Mouse (Mus musculus) layer of hippocampus, postnatal 25 days (tissue): Measurements from ENCODE around the gene Mrpl45. TPM values are rescaled to one million over a fixed set of nuclear protein-coding genes. Genes with fewer than 3 reads are reported as not detected.
A peak's percentile ranks its signal among the peaks of the same experiment; 100 is the strongest.
"Not testable (repeated sequence)": the region's sequence is repeated elsewhere in the genome, so short reads cannot be mapped to it uniquely, and the experiment has no call there.

Source experiments
- DNase-seq, 2 experiments: peaks; one replicate each; pipeline ENCODE4 v3.0.0; 2022; ENCODE audit warnings: mixed read lengths in 2 of 2, low spot score in 1 of 2; ENCODE audit errors: extremely low spot score in 1 of 2
- total RNA-seq, 2 experiments: library from RNA; stranded (reverse); gene quantifications; 2 replicates each; pipeline ENCODE4 v1.2.3; 2021

The Mrpl45 gene
- 10 to 100 TPM; 24.1 to 31.3 TPM for total RNA-seq

DNA sequence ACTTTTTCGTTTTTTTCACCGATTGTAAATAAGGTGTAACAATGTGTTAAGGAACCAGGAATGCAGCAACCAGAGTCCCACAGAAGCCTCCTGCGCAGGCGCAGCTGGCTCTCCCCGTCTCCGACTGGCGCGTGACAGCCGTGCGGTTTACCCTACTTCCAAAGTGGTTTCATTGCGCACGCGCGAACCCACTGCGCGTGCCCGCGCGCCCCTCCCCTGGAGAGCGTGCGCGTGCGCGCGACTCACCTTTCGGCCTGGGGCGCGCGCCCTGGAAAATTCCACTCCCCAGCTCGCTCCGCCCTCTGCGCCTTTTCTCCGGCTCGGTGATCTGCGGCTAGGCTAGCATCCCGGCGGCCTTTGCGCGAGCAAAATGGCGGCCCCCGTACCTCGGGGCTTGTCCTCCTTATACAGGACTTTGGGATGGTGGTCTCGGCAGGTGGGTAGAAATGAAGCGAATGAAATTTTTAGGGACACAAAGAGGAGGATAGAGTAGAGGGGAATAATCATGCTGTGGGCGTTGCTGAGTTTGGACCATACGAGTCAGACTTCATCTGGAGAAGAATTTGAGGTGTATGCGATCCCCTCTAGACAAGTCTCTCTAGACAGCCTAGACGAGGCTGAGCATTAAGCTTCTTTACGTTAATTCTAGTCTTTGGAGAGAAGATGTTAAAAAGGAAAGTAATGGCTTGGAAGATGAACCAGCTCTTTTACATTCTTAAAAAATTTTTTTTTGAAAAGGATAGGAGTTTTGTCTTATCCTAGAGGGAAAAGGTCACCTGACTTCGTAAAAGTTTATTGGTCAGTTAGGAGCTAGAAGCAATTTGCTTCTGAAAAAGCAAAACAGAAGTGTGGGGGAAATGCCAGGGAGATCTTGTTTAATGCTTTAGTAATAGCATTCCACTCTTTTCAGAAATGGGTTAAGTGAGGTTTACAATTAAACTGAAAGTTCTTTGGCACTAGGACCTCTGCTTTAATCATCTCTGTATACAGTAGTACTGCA, at the start of gene Mrpl45:
Gene Mrpl45 (plus strand): TSS at position 213 of the 1,000 bp plus-strand sequence.
- peak; percentile 97 to 98 for DNase-seq

DNA sequence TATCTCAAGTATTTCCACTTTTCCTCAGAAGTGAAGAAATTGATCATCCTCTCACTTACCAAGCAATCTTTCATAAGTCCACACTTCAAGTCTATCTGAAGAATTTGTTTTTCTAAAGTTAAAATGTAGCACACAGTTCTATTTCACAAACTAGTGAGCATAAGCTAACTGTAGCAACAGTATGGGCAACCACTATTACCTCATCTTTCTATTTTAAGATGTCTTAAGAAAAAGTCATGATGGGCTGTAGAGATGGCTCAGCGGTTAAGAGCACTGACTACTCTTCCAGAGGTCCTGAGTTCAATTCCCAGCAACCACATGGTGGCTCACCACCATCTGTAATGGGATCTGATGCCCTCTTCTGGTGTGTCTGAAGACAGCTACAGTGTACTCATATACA, 49.0 kb upstream of the Mrpl45 start:
- not testable (repeated sequence) for DNase-seq

DNA sequence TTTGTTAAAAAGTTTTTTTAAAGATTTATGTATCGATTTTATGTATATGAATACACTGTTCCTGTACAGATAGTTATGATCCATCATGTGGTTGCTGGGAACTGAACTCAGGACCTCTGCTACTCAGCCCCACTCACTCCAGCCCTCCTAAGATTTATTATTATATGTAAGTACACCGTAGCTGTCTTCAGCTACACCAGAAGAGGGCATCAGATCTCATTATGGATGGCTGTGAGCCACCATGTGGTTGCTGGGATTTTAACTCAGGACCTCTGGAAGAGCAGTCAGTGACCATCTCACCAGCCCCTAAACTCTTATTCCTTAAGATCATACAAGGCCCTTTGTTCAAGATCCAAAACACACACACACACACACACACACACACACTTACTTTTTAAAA, 45.5 kb upstream of the Mrpl45 start:
- not testable (repeated sequence) for DNase-seq

DNA sequence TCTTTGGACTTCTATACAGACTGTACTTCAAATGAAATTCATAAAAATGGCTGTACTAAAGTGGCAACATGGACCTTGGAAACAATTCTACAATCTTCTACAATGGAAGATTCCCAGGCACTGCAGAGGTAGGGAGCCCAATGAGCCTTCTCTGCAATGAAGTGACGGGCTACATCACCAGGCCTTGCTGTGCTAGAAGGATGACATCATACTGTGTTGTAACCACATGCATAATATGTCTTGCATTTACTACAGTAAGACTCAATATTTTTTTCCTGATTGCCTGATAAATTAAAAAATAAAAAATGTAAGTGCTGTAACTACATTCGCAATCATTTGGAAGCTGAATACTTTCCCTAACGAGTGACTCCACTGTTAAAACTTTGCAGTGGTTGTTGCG, 42.7 kb upstream of the Mrpl45 start:
- DNase-seq = no peak

DNA sequence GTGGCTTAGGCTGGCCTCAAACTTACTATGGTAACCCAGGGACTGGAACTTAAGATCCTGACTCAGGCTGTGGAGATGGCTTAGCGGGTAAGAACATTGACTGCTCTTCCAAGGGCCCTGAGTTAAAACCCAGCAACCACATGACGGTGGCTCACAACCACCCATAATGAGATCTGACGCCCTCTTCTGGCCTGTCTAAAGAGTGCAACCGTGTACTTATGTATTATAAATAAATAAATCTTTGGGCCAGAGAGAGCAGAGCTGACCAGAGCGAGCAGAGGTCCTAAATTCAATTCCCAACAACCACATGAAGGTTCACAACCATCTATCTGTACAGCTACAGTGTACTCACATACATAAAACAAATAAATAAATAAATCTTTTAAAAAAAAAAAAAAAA, 41.9 kb upstream of the Mrpl45 start:
- DNase-seq = no peak

DNA sequence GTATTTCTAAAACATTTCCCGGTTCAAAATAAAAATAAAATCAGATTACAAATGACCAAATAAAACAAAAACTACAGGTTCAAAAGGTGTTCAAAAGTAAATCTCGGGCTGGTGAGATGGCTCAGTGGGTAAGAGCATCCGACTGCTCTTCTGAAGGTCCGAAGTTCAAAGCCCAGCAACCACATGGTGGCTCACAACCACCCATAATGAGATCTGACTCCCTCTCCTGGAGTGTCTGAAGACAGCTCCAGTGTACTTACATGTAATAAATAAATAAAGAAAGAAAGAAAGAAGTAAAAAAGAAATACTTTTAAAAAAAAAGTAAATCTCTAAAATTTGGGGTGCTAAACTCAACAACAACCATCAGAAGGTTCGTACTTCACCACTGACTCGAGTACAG, 40.6 kb upstream of the Mrpl45 start:
- not testable (repeated sequence) for DNase-seq

DNA sequence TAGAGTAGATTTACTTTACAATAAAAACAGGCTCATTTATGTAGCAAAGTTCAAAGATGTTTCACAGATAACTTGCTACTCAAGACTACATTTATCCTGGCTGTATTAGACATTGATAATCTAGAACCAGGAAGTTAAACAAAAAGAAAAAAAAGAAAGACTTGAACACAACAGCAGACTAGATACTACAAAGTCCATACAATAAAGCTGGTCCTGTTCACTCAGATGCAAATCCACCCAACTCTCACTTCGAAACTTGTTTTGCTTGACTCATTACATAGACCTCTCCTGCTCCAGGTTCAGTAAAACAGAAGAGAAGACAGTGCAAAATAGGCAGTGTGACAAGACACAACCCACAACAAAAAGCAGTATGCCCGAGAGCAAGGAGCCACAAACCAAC, 40.2 kb upstream of the Mrpl45 start:
- DNase-seq = no peak

DNA sequence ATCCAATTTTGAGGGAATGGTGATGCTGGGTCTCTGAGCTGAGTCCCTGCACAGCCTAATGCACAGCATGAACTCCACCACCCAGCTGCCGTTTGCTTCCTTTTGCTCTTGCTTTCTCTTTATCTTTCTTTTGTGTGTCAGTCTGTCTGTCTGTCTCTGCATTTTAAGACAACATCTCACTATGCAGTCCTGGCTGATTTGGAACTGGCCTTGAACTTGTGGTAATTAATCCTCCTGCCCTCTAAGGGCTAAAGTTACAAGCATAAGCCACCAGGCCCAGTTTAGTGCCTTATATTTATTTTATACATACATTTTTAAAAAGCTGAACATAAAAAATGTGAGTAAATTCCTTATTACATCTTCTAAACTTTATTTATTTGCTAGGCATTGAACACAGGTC, 39.5 kb upstream of the Mrpl45 start:
- no peak for DNase-seq

DNA sequence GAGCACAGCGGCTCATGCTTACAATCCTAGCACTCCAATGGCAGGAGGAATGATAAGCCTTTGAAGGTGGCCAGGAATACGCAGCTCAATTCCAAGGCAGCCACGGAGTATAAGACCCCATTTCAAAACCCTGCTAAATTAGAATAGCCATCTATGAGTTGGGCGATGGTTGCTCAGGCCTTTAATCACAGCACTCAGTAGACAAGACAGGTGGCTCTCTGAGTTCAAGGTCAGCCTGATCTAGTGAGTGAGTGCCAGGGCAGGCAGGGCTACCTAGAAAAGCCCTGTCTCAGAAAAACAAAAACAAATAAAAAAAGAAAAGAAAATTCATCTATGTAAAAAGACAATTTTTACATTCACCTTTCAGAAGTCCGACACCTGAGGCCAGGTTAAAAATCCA, 38.4 kb upstream of the Mrpl45 start:
- DNase-seq = no peak

DNA sequence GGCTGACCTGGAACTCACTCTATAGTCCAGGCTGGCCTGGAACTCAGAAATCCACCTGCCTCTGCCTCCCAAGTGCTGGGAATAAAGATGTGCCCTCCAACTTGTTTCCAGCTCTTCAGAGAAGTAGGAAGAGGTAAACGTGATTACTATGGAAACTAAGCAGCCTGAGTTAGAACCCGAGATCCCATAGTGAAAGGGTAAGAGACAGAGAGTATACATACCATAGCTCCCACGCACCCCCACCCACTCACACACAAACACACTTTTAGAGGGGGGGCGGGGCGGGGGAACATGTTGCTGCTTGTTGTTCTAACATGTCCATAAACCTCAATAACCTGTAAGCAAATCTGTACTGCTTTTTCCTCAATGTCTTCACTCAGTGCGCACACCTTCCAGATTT, 37.1 kb upstream of the Mrpl45 start:
- no peak for DNase-seq

DNA sequence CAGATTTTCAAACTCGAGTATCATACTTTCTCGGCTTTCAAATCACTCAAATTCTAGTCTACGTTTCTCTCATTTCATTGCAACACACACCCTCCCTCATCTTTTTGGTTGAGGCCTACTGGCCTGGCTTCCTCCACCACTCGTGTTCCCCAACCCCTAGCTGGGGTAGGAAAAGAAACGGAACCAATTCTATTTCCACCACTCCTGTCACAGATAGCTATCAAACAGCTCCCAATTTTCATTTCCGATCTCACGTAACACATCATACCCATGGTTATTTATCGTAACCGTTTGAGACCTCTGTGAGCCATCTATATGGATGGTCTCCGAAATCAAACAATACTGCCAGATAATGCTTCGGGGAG, 36.5 kb upstream of the Mrpl45 start:
- no peak for DNase-seq

DNA sequence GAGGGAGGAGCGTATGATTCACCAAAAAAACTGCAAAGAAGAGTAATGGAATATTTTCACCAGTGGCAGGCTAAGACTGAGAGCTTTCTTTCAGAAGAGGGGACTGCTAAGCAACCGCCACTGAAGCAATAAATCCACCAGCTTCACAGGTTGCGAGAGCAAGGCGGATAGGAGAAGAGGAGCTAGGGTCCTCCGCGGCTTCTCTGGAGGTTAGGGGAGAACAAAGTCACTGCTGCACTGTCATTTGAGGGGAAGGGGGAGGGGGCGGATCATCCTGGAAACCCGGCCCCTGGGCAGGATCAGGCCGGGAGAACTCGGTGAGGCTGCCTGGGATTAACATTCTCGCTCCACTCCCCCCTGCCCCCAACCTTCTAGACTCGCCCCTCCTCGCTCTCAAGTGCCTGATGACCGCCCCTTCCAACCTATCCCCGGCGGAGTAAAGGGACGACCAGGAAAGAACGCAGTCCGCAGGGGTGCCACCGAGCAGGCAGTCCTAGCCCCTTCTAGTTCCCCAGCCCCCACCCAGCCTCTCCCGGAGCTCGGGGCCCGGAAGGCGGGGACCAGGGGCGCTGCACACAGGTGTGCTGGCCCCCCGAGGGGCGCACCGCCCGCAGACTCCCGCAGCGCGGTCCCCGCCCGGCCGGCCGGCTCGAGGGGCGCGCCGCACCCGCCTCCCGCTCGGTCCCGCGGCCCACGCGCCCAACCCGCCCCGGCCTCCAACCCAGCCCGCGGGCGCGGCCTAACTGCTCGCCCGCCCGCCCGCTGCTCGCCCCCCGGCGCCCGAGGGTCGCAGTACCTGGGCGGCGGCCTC, 35.9 kb upstream of the Mrpl45 start:
- peak; percentile 38 to 51 for DNase-seq

DNA sequence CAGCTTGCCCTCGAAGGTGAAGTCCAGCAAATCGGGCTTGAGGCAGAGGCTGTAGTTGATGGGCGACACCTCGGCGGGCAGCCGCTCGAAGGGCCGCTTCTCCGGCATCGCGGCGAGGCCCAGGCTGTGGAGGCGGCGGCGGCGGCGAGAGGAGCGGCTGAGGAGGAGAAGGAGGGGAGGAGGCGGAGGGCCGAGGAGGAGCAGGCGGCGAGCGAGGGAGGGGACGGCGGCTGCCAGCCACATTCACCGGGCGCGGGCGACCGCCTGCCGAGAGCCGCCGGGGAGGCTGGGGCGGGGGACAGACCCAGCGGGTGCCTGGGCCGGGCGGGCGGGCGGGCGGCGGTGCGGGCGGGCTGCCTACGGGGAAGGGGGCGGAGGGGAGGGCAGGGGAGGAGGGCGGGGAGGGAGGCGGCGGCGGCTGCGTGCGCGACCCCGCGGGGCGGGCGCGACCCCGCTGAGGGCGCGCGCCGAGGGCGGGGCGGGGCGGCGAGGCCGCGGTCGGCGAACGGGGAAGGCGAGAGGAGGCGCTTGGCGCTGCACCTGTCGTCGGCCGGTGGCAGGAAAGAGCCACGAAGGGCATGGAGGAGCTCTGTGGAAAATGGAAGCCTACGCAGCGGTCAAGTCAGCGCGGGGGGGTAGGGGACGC, 35.2 kb upstream of the Mrpl45 start, which contains the start of gene Npepps:
Gene Npepps (minus strand): TSS at position 423 of the 646 bp plus-strand sequence.
- DNase-seq = peak; percentile 61 to 63

DNA sequence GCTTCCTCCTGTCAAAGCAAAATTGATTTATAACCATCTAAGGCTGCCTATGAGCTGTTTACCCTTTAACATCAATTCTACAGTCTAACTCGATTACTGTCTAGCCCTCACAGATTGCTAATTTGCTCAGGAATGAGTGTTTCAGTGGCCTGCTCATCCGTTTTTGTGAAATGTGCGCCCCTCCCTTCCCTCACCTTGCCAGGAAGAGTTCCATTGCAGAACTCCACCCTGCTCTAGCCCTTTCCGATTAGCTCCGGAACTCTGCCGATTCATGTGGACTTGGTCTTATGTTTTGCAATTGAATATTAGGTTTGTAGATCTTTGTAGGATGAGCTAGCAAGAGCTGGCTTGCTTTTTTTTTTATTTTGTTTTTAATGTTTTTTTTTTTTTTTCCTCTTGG, 33.3 kb upstream of the Mrpl45 start:
- no peak for DNase-seq

DNA sequence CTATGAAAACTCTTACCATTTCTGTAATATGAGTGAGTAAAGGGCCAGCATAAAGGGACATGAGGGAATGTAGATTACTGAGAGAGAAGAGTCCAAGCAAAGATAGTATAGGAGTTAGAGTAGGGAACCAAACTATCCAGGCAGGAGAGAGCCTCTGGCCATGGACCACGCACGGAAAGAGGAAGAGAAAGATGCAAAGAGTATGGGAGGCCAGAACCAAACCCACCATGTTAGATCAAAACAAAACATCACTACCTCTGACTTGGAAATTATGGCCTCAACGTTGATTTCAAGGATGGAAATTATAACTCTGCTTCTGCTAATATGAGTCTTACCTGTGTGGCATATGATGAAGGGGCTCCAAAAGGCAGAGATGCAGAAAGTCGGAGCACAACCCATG, 30.7 kb upstream of the Mrpl45 start:
- DNase-seq = no peak

DNA sequence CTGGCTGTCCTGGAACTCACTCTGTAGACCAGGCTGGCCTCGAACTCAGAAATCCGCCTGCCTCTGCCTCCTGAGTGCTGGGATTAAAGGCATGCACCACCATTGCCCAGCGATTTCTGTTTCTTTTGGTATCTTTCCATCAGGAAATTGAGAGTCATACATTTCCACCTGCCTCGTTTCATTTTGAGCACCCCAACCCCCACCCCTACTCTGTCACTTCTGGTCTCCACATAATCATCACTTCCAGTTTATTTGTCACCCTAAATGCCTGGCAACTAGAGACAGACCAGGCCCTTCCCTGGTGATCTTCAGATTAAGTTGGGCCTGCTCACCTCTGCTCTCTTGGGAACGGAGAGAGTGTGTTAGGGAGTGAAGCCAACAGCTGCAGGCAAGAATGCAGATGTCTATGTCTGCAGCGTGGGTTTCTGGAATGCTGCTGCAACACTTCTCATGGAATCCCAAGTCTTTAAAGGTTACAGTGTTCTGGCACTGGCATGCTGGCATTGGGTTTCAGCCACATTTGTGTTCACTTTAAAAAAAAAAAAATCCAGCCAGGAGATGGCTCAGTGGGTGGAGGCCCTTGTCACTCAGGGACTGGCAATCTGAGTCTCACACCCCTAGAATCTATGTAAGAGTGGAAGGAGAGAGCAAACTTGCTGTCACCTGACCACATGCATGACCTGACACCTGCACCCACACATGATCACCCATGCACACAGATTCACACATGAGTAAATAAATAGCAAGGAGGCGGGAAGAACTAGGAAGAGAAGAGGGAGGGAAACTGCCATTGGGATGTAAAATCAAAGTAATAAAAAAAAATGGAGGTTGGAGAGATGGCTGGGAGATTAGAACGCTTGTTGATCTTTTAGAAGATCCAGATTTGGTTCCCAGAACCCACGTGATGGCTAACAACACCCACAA, 29.4 kb upstream of the Mrpl45 start:
- no peak for DNase-seq

DNA sequence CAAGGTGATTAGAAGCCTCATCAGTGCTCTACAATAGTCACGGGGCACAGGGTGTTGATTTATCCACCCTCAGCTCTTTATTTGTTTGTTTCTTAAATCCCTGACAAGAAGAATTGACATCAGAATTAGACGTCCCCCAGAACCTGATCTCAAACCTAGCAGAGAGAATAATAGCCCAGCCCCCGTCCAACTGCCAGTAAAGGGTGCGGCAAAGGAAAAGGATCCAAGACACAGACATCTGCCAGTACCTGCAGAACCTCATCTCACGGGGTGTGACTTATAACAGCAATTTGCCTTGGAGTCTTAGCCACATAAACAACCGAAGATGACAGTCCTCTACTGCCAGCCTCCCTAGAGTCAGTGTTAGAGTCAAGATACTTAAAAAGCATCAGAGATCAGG, 28.5 kb upstream of the Mrpl45 start:
- no peak for DNase-seq

DNA sequence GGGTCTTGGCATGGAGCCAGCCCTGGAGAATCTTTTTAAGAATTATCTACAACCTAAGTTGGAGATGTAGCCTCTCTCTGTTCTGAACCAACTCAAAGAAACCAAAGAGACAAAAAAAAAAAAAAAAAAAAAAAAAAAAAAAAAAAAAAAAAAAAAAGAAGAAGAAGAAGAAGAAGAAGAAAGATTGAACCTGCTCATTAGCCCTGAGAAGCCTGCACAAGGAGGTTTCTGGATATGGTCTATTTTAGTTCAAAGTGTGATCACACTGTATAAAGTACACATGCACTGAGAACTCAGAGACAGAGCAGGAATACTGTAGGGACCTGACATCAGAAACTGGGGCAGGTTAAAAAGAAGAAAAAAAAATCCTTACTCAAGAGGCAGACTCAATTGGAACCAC, 27.9 kb upstream of the Mrpl45 start:
- DNase-seq = no peak

DNA sequence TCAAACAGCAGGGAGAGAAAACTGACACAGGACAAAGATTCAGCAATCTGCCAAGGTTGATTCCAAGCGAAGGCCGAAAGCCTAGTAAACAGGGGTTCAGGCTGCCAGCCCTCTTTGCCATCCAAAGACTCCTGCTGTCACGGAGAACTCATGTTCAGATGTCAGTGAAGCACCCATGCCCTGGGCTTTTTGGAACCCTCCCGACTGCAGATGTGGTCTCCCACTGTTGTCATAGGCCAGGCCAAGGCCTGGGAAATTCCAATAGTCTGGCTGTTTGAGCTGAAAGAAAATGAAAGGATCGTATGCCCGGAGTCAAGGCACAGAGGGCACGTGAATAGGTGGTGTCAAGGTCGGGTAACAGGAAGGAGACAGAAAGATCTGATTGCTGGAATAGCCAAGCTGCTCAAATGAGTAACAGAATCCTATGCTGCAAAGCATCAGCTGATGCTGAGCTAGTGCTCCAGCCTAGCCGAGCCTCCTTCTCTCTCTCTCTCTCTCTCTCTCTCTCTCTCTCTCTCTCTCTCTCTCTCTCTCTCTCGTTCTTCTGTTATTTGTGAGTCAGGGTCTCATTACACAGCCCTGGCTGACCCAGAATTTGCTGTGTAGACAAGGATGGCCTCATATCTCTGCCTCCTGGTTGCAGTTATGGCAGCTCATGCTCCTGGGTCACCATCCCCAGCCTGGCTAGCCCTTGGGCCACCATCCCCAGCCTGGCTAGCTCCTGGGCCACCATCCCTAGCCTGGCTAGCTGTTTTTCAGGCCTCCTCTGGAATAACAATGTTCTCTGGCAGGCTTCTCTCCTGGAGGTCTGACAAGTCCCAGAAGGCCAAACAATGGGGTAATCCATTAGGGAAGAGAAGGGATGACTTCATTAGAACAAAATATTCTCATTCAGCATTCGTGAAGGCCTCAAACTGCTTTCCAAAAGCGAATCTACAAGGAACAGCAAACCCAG, 26.0 kb upstream of the Mrpl45 start:
- peak in 1 of 2 experiments; percentile 22 for DNase-seq
